Mouse (Mus musculus) inflammation-experienced regulatory T-cells (primary cell): ENCODE measurements around the gene Trim16. TPM values are rescaled to one million over a fixed set of nuclear protein-coding genes. Genes with fewer than 3 reads are reported as not detected.

ENCODE experiments used
- polyA plus RNA-seq, 2 experiments: library from polyadenylated mRNA; unstranded; fragments of 100-300 nt; shearing (Covaris generic); gene quantifications; one replicate each; pipeline ENCODE4 v1.2.1; 2017

The Trim16 gene
- polyA plus RNA-seq = 1 to 10 TPM; 4.8 to 7.7 TPM

GRCm38 (mm10) chr11:62820059-62820541 is at the start of gene Trim16:
Trim16 (plus strand) TSS chr11:62820231.

GRCm38 (mm10) chr11:62788935-62789616 is 31.0 kb upstream of the Trim16 start, which contains the start of gene Zfp286:
Zfp286 (minus strand) TSS chr11:62789462.

GRCm38 (mm10) chr11:62846961-62847654 is 27.1 kb downstream of the Trim16 start, which contains the start of gene Fbxw10:
Fbxw10 (plus strand) TSS chr11:62847069.

GRCm38 (mm10) chr11:62879220-62880048 is 59.4 kb downstream of the Trim16 start, which contains the start of gene Tvp23b:
Tvp23b (plus strand) TSS chr11:62879455.

Other genes with a start within 250 kb of the Trim16 start
- gene Trpv2, start 245.7 kb upstream of the Trim16 start, polyA plus RNA-seq = 100 to 1,000 TPM in 1 of 2 experiments, 10 to 100 TPM in 1; 97.7 to 131 TPM
- gene Lrrc75a, start 171.7 kb upstream of the Trim16 start, polyA plus RNA-seq = 1 to 10 TPM; 3.0 to 6.0 TPM
- gene Mmgt2, start 171.6 kb upstream of the Trim16 start, polyA plus RNA-seq = 10 to 100 TPM; 41.8 to 45.4 TPM
- 10 to 100 TPM; 29.7 to 40.9 TPM for gene Zfp287, start 88.3 kb upstream of the Trim16 start, polyA plus RNA-seq
- not detected for gene Gm10428, start 67.1 kb upstream of the Trim16 start, polyA plus RNA-seq
- gene Zfp286, start 30.8 kb upstream of the Trim16 start, polyA plus RNA-seq = 1 to 10 TPM; 3.0 to 4.4 TPM
- gene Fbxw10, start 26.8 kb downstream of the Trim16 start, polyA plus RNA-seq = 1 to 10 TPM; 2.1 to 4.3 TPM
- gene Tvp23b, start 59.2 kb downstream of the Trim16 start, polyA plus RNA-seq = 10 to 100 TPM; 50.0 to 51.1 TPM
- not detected for gene Cdrt4, start 131.0 kb downstream of the Trim16 start, polyA plus RNA-seq
- gene Tekt3, start 241.4 kb downstream of the Trim16 start, polyA plus RNA-seq = under 1 TPM in 1 of 2 experiments, not detected in 1; 0.27 TPM